Mouse (Mus musculus) cerebellum, postnatal 36 days (tissue): ENCODE measurements at regions not wholly inside any gene's neighbourhood (a gene's known extent, or its start where the extent isn't known, plus 50 kb on each side); places are given as distances from the start of the nearest gene placed in this dataset.

Experiments
- DNase-seq, 2 experiments: peaks; one replicate each; pipeline ENCODE4 v3.0.0; 2021 to 2022; ENCODE audit warnings: mixed read lengths in 2 of 2

DNA sequence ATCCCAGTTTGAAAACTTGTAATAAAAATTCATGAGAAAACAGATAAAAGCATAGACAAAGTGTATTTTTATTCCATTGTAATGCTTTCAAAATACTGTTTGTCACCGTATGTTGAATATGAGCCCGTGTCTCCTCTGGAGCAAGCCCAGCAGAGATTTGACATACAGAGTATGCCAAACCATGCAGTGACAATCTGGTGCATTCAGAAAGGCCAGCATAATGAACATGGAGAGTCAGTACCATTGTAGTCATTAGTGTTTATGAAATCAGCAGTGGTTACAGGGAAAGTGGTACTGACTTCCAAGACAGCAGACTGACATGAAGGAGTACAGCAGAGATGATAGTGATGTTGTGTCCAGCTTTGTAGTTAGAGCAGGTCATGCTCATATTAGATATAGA is 1034.9 kb downstream of the Gm597 start:
- peak; percentile 65 to 75 for DNase-seq
